Mouse (Mus musculus): ENCODE measurements at regions not wholly inside any gene's neighbourhood (a gene's known extent, or its start where the extent isn't known, plus 50 kb on each side); places are given as distances from the start of the nearest gene placed in this dataset.
A peak's percentile ranks its signal among the peaks of the same experiment; 100 is the strongest.

DNA sequence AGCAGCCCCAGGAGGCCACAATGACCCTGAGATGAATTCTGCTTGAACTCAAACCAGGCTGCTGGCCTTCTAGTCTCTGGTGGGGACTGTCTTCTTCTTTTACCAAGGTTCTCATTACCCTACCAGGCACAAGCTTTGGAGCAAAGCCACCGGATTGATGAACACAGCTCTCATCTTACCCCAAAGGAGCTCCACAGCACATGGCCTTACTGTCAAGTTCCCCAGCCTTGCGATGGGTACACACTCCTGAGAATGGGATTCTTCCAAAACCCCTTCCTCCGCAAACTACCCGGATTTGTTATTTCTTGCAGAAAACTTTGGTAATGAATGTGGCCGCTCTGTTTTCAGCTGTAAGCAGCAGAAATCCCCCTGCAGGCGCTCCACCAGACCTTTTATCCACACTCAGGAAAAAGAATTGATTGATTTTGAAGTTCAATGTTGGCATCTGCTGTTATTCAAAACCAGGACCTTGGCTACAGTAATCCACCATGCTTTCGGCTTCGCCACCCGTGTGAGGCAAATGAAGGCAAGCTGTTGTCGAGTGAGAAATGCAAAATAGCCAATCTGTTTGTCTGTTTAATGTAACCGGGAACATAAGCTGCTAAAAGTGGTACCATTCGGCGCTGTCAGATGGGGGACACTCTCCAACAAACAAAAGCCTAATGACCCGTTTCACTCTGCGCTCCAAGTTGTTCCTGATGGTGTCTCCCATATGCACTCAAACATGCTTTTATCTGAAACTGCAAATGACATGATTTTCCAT lies 278.9 kb downstream of the Maf start:
- no peak for DNase-seq (ENCODE audit: low read depth, low spot score)

- no peak for DNase-seq (ENCODE audit: low read depth, low spot score)
Observed at GRCm38 (mm10) chr8:115428022-115428421, 279.6 kb downstream of the Maf start.

GRCm38 (mm10) chr8:115427490-115427889 lies 280.1 kb downstream of the Maf start:
- no peak for DNase-seq (ENCODE audit: low read depth, low spot score)

DNA sequence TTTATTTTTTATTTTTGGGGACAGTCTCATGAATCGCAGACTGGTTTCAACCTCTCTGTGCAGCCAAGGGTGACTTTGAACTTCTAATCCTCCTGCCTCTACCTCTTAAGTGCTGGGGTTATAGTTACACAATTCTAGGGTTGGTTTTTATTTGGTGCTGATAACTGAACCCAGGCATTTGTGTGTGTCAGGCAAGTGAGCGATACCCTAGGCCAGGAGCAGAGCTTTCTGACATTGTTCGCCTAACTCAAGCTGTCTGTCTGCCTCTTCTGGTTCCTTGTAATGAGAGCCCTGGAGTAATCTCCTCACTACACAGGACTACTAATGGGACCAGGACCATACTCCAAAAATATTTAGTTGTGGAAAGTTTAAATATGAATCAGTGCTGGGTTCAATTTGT lies 281.1 kb downstream of the Maf start:
- DNase-seq (ENCODE audit: low read depth, low spot score), result no peak

DNA sequence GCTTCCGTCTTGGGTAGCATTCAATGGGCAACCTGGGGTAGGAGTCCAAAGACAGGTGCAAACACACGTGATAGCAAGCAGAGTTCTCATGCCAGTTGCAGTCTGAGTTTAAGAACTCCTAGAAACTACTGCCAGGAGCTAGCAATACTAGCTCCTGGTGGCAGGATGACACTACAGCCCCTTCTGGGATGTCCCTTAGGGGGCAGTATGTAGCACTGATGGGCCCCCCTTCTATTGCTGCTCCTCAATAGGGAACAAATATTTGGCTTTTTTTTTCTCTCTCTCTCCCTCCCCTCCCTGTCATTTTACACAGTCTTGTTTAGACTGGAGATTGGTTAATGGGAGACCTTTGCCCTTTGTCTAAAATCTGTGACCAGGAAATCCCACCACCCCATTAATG lies 282.2 kb downstream of the Maf start:
- DNase-seq (ENCODE audit: low read depth, low spot score), result no peak

- no peak for DNase-seq (ENCODE audit: low read depth, low spot score)
Observed at GRCm38 (mm10) chr8:115423682-115424081, 283.9 kb downstream of the Maf start.

GRCm38 (mm10) chr8:115423056-115423455 lies 284.5 kb downstream of the Maf start:
- no peak for DNase-seq (ENCODE audit: low read depth, low spot score)

DNA sequence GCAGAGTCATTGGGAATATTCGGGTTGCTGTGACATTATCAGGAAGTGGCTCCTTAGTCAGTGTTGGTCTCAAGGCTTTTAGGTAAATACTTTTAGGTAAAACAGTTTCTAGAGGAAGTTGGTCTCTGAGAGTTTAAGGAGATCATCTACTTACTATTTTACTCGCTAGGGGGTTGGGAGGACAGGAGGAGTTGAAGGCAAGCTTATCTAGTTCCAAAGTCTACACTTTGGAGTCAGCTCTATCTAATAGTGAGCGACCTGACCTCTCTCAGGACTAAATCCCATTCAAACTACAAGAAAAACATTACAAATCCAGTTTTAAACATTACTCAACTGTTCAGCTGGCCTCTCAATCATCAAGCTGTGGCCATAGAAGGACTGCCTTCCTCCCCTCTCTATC lies 287.1 kb downstream of the Maf start:
- DNase-seq (ENCODE audit: low read depth, low spot score), result no peak

DNA sequence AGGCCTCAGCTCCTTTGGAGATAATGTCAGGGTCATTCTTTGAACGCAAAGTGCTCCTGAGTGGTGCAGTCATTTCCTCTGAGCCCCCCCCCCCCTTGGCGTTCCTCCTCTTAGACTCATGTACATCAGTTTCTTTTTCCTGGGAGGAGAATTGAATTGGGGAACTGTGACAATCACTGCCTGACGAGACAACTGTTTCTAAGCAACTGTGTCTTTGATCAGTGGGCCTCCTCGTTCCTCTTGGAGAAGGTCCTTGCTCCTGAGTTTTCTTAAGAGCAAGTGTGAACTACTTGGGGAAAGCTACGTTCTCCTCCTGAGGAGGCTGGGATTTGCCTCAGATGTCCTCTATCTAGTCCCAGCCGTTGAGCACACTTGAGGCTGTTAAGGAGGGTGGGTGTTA lies 287.5 kb downstream of the Maf start:
- DNase-seq (ENCODE audit: low read depth, low spot score), result no peak

GRCm38 (mm10) chr8:115418056-115418455 lies 289.5 kb downstream of the Maf start:
- no peak for DNase-seq (ENCODE audit: low read depth, low spot score)

DNA sequence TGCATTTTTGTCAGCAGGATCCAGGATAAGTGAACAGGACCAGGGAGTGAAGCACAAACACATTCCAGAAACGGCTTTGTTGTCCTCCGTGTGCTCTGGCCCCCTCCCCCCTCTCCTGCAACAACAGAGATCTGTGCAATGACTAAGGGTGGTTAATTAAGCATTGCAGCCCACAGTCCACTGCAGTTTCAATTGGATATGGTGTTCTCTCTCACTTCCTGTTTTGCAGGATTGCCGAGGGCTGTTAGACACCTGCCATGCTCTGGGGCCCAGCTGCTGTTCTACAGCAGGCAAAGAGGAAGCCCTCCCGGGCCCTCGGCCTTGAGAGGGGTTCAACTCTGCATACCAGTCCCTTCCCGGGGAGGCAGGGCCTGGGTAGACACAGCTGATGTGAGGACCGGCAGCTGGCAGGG lies 293.5 kb downstream of the Maf start:
- DNase-seq (ENCODE audit: low read depth, low spot score), result no peak

DNA sequence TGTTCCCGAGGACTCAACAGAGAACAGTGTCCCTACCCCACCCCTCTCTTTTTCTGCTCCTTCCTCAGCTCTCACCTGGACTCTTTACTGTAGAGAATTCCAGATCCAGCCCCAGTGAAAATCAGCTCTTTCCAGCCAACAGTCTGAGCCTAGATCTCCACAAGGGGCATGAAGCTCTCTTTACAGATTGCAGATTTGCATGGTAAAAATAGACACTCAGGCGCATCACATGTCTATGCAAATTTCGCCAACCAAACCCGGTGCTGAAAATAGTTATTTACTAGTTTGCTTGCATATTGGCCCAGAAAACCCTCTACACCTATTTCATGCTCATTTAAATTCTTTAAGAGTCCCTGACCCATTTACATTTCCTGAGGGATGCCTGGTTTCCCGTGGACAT lies 295.8 kb downstream of the Maf start:
- no peak for DNase-seq (ENCODE audit: low read depth, low spot score)

DNA sequence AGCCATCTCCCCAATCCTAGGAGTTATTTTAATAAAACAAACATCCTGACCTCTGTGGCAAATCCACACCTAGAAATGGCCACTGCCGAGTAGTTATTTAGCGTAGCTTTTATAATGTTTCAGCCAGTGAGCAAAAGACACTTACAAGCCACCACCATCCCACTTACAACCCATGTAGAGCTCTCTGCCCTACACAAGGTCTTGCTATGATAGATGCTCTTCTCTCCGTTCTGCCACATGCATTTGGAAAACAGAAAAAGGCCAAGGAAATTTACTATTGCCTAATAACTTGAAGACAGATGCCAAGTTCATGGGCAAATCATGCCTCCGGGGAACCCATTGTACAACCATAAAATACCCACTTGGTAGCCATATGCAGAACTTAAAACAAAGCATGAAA lies 296.5 kb downstream of the Maf start:
- DNase-seq (ENCODE audit: low read depth, low spot score), result no peak

- DNase-seq (ENCODE audit: low read depth, low spot score), result no peak
Observed at GRCm38 (mm10) chr8:115410191-115410590, 297.4 kb downstream of the Maf start.

DNA sequence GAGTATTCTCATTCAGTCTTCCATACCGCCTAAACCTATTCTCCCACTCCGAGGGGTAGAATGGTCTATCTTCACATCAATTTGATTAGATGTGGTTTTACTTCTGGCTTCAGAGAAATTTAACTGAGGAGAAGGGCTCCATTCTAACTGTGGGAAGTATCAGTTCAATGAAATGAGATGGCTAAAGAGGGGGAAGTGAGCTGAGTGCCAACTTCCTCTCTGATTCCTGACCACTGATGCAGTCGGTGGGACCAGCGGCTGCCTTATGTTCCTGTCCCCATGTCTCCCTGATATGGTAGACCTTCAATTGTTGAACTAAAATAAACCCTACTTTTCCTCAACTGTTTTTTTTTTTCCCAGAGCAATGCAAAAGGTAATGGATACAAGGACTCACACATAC lies 300.1 kb downstream of the Maf start:
- no peak for DNase-seq (ENCODE audit: low read depth, low spot score)

DNA sequence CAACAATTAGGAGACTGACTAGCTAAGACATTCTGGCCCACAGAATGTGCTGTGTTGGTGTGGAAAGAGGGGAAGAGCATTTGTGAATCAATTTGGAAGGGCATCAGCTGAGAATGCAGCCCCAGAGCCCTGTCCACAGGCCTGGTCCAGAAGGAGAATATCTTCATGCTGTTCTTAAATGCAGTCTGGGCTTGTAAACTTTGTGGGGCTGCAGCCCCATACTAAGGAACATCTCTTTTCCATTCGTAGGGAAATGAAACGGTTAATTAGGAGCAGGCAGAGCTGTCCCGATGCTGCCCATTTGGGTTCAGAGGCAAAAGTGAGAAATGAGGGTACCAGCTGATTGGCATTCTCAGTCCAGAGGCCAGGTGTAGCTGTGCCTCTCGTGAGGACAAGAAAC lies 304.0 kb downstream of the Maf start:
- no peak for DNase-seq (ENCODE audit: low read depth, low spot score)

DNA sequence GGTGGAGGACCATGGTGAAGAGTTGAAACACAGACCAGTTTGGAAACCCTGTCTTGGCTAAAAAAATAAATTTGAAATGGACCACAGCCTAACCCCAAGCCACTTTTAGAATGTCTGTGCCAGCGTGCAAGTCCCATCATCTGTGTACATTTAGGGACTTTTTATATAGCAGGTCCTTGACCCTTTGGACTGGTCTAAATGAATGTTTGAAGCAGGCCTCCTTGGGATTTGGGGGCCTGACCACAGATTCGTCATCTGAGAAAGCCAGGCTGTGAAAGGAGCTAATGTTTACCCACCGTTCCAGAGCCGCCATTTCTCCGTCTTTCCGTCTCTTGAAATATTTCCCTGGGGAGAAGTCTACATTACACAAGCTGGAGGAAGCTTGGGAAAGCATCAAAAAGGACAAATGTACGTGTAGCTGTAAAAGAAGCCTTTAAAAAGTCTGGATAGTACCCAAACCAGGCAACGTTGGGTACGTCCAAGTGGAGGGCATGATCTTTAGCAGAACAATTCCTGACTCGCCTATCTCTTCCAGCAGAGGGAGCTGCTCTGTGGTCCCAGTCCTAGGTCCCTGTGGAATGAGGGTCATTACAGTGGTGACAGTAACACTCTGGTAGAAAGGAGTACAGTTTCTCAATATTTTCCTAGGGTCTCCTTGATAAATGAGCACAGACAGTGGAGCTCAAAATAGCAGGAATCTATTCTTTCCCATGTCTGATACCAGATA lies 305.0 kb downstream of the Maf start:
- peak; percentile 16 for DNase-seq (ENCODE audit: low read depth, low spot score)
